Mouse (Mus musculus) MEL (cell line): Measurements from ENCODE around the gene Xpo6. TPM values are rescaled to one million over a fixed set of nuclear protein-coding genes. Genes with fewer than 3 reads are reported as not detected.

ENCODE experiments used
- DNase-seq: peaks from one replicate; pipeline ENCODE4 v3.0.0; 2011; ENCODE audit warnings: low read depth, low spot score
- H3K27ac ChIP-seq: 2 replicates; pipeline ENCODE4 v1.5.1; 2012; ENCODE audit warnings: low read depth, mild to moderate bottlenecking, control low read depth, low read length, moderate library complexity; ENCODE audit not compliant: control insufficient read depth
- H3K27me3 ChIP-seq, 2 experiments: fragments of 150-350 bp in 1 of 2; sonication (generic) in 1 of 2; 2 replicates each; pipeline ENCODE4 v1.6.1; 2012; ENCODE audit warnings: low read length in 2 of 2, mild to moderate bottlenecking in 2 of 2, improper control_type of control experiment in 1 of 2, moderate library complexity in 1 of 2; ENCODE audit not compliant: insufficient read depth in 2 of 2, control insufficient read depth in 1 of 2
- H3K36me3 ChIP-seq, 2 experiments: 2 replicates each; pipeline ENCODE4 v1.6.1; 2012 to 2014; ENCODE audit warnings: low read length in 2 of 2, improper control_type of control experiment in 1 of 2, inconsistent platforms in 1 of 2, mild to moderate bottlenecking in 1 of 2; ENCODE audit not compliant: insufficient read depth in 2 of 2, control insufficient read depth in 1 of 2
- H3K4me1 ChIP-seq, 2 experiments: fragments of 150-350 bp in 1 of 2; sonication (generic) in 1 of 2; 2 replicates each; pipeline ENCODE4 v1.6.1; 2012; ENCODE audit warnings: low read length in 2 of 2, improper control_type of control experiment in 1 of 2, mild to moderate bottlenecking in 1 of 2; ENCODE audit not compliant: insufficient read depth in 2 of 2, control insufficient read depth in 1 of 2
- H3K4me3 ChIP-seq, 2 experiments: fragments of 150-350 bp in 1 of 2; sonication (generic) in 1 of 2; 2 replicates each; pipeline ENCODE4 v1.5.1; 2012; ENCODE audit warnings: low read depth in 2 of 2, low read length in 2 of 2, mild to moderate bottlenecking in 2 of 2, moderate library complexity in 2 of 2, control low read depth in 1 of 2, improper control_type of control experiment in 1 of 2; ENCODE audit not compliant: control insufficient read depth in 1 of 2, insufficient read depth in 1 of 2
- H3K79me2 ChIP-seq: 2 replicates; pipeline ENCODE4 v1.6.1; 2012; ENCODE audit warnings: mild to moderate bottlenecking, low read length, moderate library complexity; ENCODE audit not compliant: control insufficient read depth, poor library complexity, insufficient read depth
- H3K9ac ChIP-seq: 2 replicates; pipeline ENCODE4 v1.6.1; 2012; ENCODE audit warnings: low read depth, mild to moderate bottlenecking, control low read depth, low read length, moderate library complexity; ENCODE audit not compliant: control insufficient read depth, poor library complexity, severe bottlenecking
- H3K9me3 ChIP-seq: fragments of 150-350 bp; sonication (generic); replicated peaks from 2 replicates; pipeline ENCODE4 v1.6.1; 2012; ENCODE audit warnings: mild to moderate bottlenecking, low read length, improper control_type of control experiment, moderate library complexity; ENCODE audit not compliant: insufficient read depth
- BHLHE40 ChIP-seq: IDR thresholded peaks from 2 replicates; pipeline ENCODE4 v1.6.1; 2012; ENCODE audit warnings: low read depth, mild to moderate bottlenecking, inconsistent platforms, low read length, improper control_type of control experiment, borderline replicate concordance
- CHD2 ChIP-seq: IDR thresholded peaks from 2 replicates; pipeline ENCODE4 v1.6.1; 2011; ENCODE audit warnings: low read length, improper control_type of control experiment
- CTCF ChIP-seq, 3 experiments: IDR thresholded peaks in 2 of 3; conservative IDR thresholded peaks in 1 of 3; 2 replicates each; pipeline ENCODE4 v1.5.1; 2011 to 2012; ENCODE audit warnings: low read length in 3 of 3, low read depth in 2 of 3, mild to moderate bottlenecking in 2 of 3, improper control_type of control experiment in 1 of 3, inconsistent platforms in 1 of 3, mixed read lengths in 1 of 3, moderate library complexity in 1 of 3; ENCODE audit not compliant: control insufficient read depth in 1 of 3, insufficient read depth in 1 of 3, poor library complexity in 1 of 3, severe bottlenecking in 1 of 3
- ELF1 ChIP-seq: IDR thresholded peaks from 2 replicates; pipeline ENCODE4 v1.6.1; 2014; ENCODE audit warnings: low read depth, mild to moderate bottlenecking, inconsistent platforms, low read length, improper control_type of control experiment, moderate library complexity
- EP300 ChIP-seq, 2 experiments: IDR thresholded peaks; 2 replicates each; pipeline ENCODE4 v1.6.1; 2011; ENCODE audit warnings: improper control_type of control experiment in 2 of 2, low read length in 2 of 2, low read depth in 1 of 2, mild to moderate bottlenecking in 1 of 2
- ETS1 ChIP-seq: IDR thresholded peaks from 2 replicates; pipeline ENCODE4 v1.6.1; 2012; ENCODE audit warnings: low read depth, mild to moderate bottlenecking, inconsistent platforms, low read length, improper control_type of control experiment, moderate library complexity
- GATA1 ChIP-seq: IDR thresholded peaks from 2 replicates; pipeline ENCODE4 v1.6.1; 2011; ENCODE audit warnings: low read depth, low read length, improper control_type of control experiment
- JUND ChIP-seq: IDR thresholded peaks from 2 replicates; pipeline ENCODE4 v1.6.1; 2011; ENCODE audit warnings: low read depth, mild to moderate bottlenecking, improper control_type of control experiment, low read length
- KAT2A ChIP-seq: conservative IDR thresholded peaks from 2 replicates; pipeline ENCODE4 v1.6.1; 2012; ENCODE audit warnings: low read depth, low read length, improper control_type of control experiment, inconsistent platforms
- MAFK ChIP-seq: IDR thresholded peaks from 2 replicates; pipeline ENCODE4 v1.6.1; 2011; ENCODE audit warnings: low read depth, mild to moderate bottlenecking, low read length, improper control_type of control experiment, borderline replicate concordance
- MAX ChIP-seq: IDR thresholded peaks from 2 replicates; pipeline ENCODE4 v1.6.1; 2011; ENCODE audit warnings: low read length, improper control_type of control experiment
- MAZ ChIP-seq: IDR thresholded peaks from 2 replicates; pipeline ENCODE4 v1.6.1; 2012; ENCODE audit warnings: low read depth, mild to moderate bottlenecking, inconsistent platforms, low read length, improper control_type of control experiment
- MEF2A ChIP-seq: IDR thresholded peaks from 2 replicates; pipeline ENCODE4 v1.6.1; 2014; ENCODE audit warnings: low read depth, mild to moderate bottlenecking, inconsistent platforms, low read length, improper control_type of control experiment; ENCODE audit not compliant: poor library complexity, insufficient replicate concordance, severe bottlenecking; ENCODE audit errors: extremely low read depth
- MXI1 ChIP-seq: IDR thresholded peaks from 2 replicates; pipeline ENCODE4 v1.6.1; 2011; ENCODE audit warnings: mild to moderate bottlenecking, low read depth, low read length, improper control_type of control experiment
- MYB ChIP-seq: IDR thresholded peaks from 2 replicates; pipeline ENCODE4 v1.6.1; 2011; ENCODE audit warnings: mild to moderate bottlenecking, low read depth, low read length, improper control_type of control experiment
- MYC ChIP-seq: IDR thresholded peaks from 2 replicates; pipeline ENCODE4 v1.6.1; 2011; ENCODE audit warnings: low read depth, mild to moderate bottlenecking, low read length, improper control_type of control experiment, moderate library complexity
- POLR2A ChIP-seq, 2 experiments: IDR thresholded peaks; 2 replicates each; pipeline ENCODE4 v1.6.1; 2011 to 2012; ENCODE audit warnings: low read length in 2 of 2, mild to moderate bottlenecking in 2 of 2, control low read depth in 1 of 2, improper control_type of control experiment in 1 of 2, low read depth in 1 of 2, moderate library complexity in 1 of 2; ENCODE audit not compliant: control insufficient read depth in 1 of 2, insufficient read depth in 1 of 2, poor library complexity in 1 of 2
- POLR2AphosphoS5 ChIP-seq: IDR thresholded peaks from 2 replicates; pipeline ENCODE4 v1.6.1; 2012; ENCODE audit warnings: low read depth, borderline replicate concordance, mild to moderate bottlenecking, inconsistent platforms, low read length, moderate library complexity, mixed read lengths
- RCOR1 ChIP-seq: IDR thresholded peaks from 2 replicates; pipeline ENCODE4 v1.6.1; 2012; ENCODE audit warnings: low read depth, mild to moderate bottlenecking, inconsistent platforms, low read length, improper control_type of control experiment
- SIN3A ChIP-seq: IDR thresholded peaks from 2 replicates; pipeline ENCODE4 v1.6.1; 2012; ENCODE audit warnings: low read length, improper control_type of control experiment, inconsistent platforms
- TAL1 ChIP-seq: IDR thresholded peaks from 2 replicates; pipeline ENCODE4 v1.6.1; 2012; ENCODE audit warnings: mild to moderate bottlenecking, inconsistent platforms, low read length, moderate library complexity, mixed read lengths
- TCF12 ChIP-seq: IDR thresholded peaks from 2 replicates; pipeline ENCODE4 v1.6.1; 2014; ENCODE audit warnings: low read depth, mild to moderate bottlenecking, inconsistent platforms, low read length, improper control_type of control experiment, moderate library complexity
- USF1 ChIP-seq: IDR thresholded peaks from 2 replicates; pipeline ENCODE4 v1.6.1; 2014; ENCODE audit warnings: low read depth, mild to moderate bottlenecking, inconsistent platforms, low read length, improper control_type of control experiment, moderate library complexity
- USF2 ChIP-seq, 2 experiments: IDR thresholded peaks; 2 replicates each; pipeline ENCODE4 v1.6.1; 2011 to 2012; ENCODE audit warnings: improper control_type of control experiment in 2 of 2, low read length in 2 of 2, borderline replicate concordance in 1 of 2, inconsistent platforms in 1 of 2, low read depth in 1 of 2, mild to moderate bottlenecking in 1 of 2; ENCODE audit not compliant: insufficient read depth in 1 of 2
- polyA plus RNA-seq, 2 experiments: library from polyadenylated mRNA; stranded (reverse) in 1 of 2; unstranded in 1 of 2; fragments of >175 nt in 1 of 2; fragments of >200 nt in 1 of 2; gene quantifications; 2 replicates each; pipeline versions ENCODE4 v1.2.1 to v1.2.4; 2012; ENCODE audit warnings: low replicate concordance in 2 of 2, low read depth in 1 of 2; ENCODE audit not compliant: insufficient read length in 2 of 2, insufficient read depth in 1 of 2, missing spikeins in 1 of 2
- total RNA-seq: library from RNA; depleted of rRNA; stranded (reverse); fragments of 300-350 nt; gene quantifications from 2 replicates; pipeline ENCODE4 v1.2.3, GENCODE M21; 2012

Xpo6 gene
- total and polyA plus RNA-seq, 3 experiments = 89.3 to 365 (median 197) TPM

DNA sequence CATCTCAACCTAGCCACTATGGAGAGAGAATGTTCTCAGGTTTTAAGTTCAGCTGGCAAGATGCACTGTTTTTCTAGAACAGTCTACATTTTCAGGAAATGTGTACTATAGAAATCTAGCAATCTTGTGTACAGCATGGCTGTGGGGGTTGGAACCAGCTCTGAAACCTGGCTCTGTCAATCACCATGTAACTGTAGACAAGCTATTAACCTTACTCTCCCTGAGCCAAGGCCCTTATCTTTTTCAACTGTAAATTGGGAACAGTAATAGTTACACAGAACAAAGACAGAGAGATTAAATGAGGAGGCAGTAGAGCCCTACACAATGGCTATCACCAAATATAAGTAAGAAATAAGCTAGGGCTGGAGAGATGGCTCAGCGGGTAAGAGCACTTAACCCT, 8.8 kb downstream of the Xpo6 start:
- Histone ChIP-seq H3K27ac (no peak overlapping the region; the same call in 1 of the 2 replicates), H3K4me1 (peaks cover 12% of the 10 kb centered on the region in 2 experiments), H3K4me3 (no peak overlapping the region), H3K27me3 (no peaks in the 10 kb centered on the region), H3K79me2 (peaks cover 75% of the 10 kb centered on the region), H3K36me3 (peaks cover 9 to 25% of the 10 kb centered on the region in 2 experiments), H3K9ac (no peak overlapping the region), H3K9me3 (no peaks in the 10 kb centered on the region)
- peak; percentile 57 for DNase-seq
- TF ChIP-seq MYB (peak; percentile 59; the same call in 1 of the 2 replicates), USF1 (no peak), MYC (no peak), BHLHE40 (no peak), MXI1 (peak; percentile 42; the same call in 1 of the 2 replicates), RCOR1 (no peak; the same call in 1 of the 2 replicates), ETS1 (peak; percentile 56; the same call in 1 of the 2 replicates), MEF2A (0 out of 2 replicates have a peak, but pooled peaks have one; percentile 14), JUND (no peak), SIN3A (peak; percentile 51; the same call in 1 of the 2 replicates), EP300 (IDR thresholded peaks at IDR 0.05; ENCODE audit: low read depth in 1 of 2, low read length in 2 of 2) (peak; percentile 24 to 61; a peak in 3 of 4 replicates), POLR2AphosphoS5 (no peak)

DNA sequence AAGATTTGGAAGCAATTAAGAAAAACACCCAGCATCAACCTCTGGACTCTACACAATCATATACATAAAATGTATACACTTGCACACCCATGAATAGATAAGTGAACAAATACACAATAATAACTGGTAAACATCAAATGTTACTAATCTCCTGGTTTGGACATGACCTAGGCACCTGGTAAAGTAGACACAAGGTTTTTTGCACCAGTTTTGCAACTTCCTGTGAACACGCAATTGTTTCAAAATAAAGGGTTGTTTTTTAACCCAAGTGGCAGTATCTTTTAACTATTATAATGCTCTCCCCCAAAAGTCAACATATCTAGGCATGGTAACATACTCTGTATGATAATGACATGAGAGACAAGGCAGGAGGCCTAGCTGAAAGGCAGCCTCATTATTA, 10.8 kb downstream of the Xpo6 start:
- Histone ChIP-seq H3K27ac (no peak overlapping the region), H3K9ac (no peak overlapping the region), H3K9me3 (no peaks in the 10 kb centered on the region), H3K36me3 (peaks cover 11 to 32% of the 10 kb centered on the region in 2 experiments), H3K4me1 (peaks cover 21 to 24% of the 10 kb centered on the region in 2 experiments), H3K27me3 (no peaks in the 10 kb centered on the region), H3K79me2 (peaks cover 78% of the 10 kb centered on the region), H3K4me3 (no peak overlapping the region)
- DNase-seq = no peak
- no peak for TF ChIP-seq ELF1
- no peak for TF ChIP-seq MAZ
- no peak for TF ChIP-seq SIN3A

DNA sequence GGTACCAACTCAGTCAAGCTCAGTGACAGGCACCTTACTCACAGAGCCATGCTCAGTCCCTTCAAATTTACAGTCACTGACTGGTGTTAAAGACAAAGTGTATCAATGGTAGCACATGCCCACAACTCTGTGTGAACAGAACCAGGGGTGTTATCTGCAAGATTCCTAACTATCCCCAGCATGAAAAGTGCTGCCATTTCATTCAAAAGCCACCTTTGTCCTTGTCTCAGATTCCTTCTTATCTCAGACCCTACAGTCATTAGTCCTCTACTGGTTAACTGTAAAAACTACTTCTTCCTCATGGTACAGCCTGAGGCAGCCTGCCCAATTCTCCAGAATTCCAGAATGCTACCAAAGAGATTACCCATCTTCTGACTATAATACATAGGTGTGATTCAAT, 14.3 kb downstream of the Xpo6 start:
- peak; percentile 26 for DNase-seq
- peaks cover 12 to 55% of the 10 kb centered on the region in 2 experiments for H3K36me3 ChIP-seq
- H3K27ac ChIP-seq = 0 out of 2 replicates have a peak overlapping the region, but pooled peaks have one; percentile 16
- no peaks in the 10 kb centered on the region for H3K9me3 ChIP-seq
- peaks cover 39 to 49% of the 10 kb centered on the region in 2 experiments for H3K4me1 ChIP-seq
- no peak overlapping the region for H3K9ac ChIP-seq
- H3K27me3 ChIP-seq = no peaks in the 10 kb centered on the region
- peaks cover 75% of the 10 kb centered on the region for H3K79me2 ChIP-seq
- no peak overlapping the region for H3K4me3 ChIP-seq
- TF ChIP-seq BHLHE40 = no peak
- no peak for TF ChIP-seq JUND
- TF ChIP-seq MEF2A = no peak
- TF ChIP-seq POLR2A (IDR thresholded peaks at IDR 0.05; ENCODE audit: control insufficient read depth in 1 of 2, insufficient read depth in 1 of 2, low read depth in 1 of 2, low read length in 2 of 2, poor library complexity in 1 of 2) = no peak
- peak; percentile 36; the same call in 1 of the 2 replicates for TF ChIP-seq MAX
- TF ChIP-seq KAT2A = no peak
- 0 out of 2 replicates have a peak, but pooled peaks have one; percentile 29 for TF ChIP-seq SIN3A
- TF ChIP-seq MAFK = no peak
- TF ChIP-seq TAL1 = no peak
- 0 out of 2 replicates have a peak, but pooled peaks have one; percentile 36 for TF ChIP-seq TCF12
- peak; percentile 54; the same call in 1 of the 2 replicates for TF ChIP-seq MXI1
- peak; percentile 42; the same call in 1 of the 2 replicates for TF ChIP-seq ETS1
- TF ChIP-seq USF2 (IDR thresholded peaks at IDR 0.05; ENCODE audit: borderline replicate concordance in 1 of 2, insufficient read depth in 1 of 2, low read depth in 1 of 2, low read length in 2 of 2) = no peak
- TF ChIP-seq CHD2 = no peak
- no peak for TF ChIP-seq MYC
- peak; percentile 40; the same call in 1 of the 2 replicates for TF ChIP-seq GATA1
- no peak for TF ChIP-seq CTCF (IDR thresholded peaks at IDR 0.05 in 2 of 3, conservative IDR thresholded peaks at IDR 0.05 in 1 of 3; ENCODE audit: control insufficient read depth in 1 of 3, insufficient read depth in 1 of 3, low read depth in 2 of 3, low read length in 3 of 3, poor library complexity in 1 of 3, severe bottlenecking in 1 of 3)
